Mouse (Mus musculus) midbrain, embryonic 11.5 days (tissue): ENCODE results near the gene Lrrn4cl. TPM values are rescaled to one million over a fixed set of nuclear protein-coding genes. Genes with fewer than 3 reads are reported as not detected.
"Not testable (repeated sequence)": the region's sequence is repeated elsewhere in the genome, so short reads cannot be mapped to it uniquely, and the experiment has no call there.

Experiments used
- ATAC-seq: fragments of 200-750 bp; cut with Nextera tagmentation; 2 replicates; pipeline ENCODE4 v1.8.0; 2017; ENCODE audit warnings: moderate TSS enrichment, moderate library complexity; ENCODE audit not compliant: low FRiP score
- DNase-seq: peaks from one replicate; pipeline ENCODE4 v3.0.0; 2015; ENCODE audit warnings: low spot score; ENCODE audit errors: missing footprints
- H3K27ac ChIP-seq: fragments of 300-500 bp; sonication (generic); 2 replicates; pipeline ENCODE4 v1.5.1; 2014; ENCODE audit warnings: low read depth, low read length
- H3K27me3 ChIP-seq: fragments of 300-500 bp; sonication (generic); 2 replicates; pipeline ENCODE4 v1.6.1; 2014; ENCODE audit warnings: mild to moderate bottlenecking, low read length, moderate library complexity, mixed read lengths; ENCODE audit not compliant: control insufficient read depth, insufficient read depth
- H3K36me3 ChIP-seq: fragments of 300-500 bp; sonication (generic); 2 replicates; pipeline ENCODE4 v1.6.1; 2014; ENCODE audit warnings: mild to moderate bottlenecking, low read length, moderate library complexity, mixed read lengths; ENCODE audit not compliant: control insufficient read depth, insufficient read depth
- H3K4me1 ChIP-seq: fragments of 300-500 bp; sonication (generic); 2 replicates; pipeline ENCODE4 v1.6.1; 2014; ENCODE audit warnings: low read length; ENCODE audit not compliant: control insufficient read depth, insufficient read depth
- H3K4me2 ChIP-seq: fragments of 300-500 bp; sonication (generic); 2 replicates; pipeline ENCODE4 v1.6.1; 2014; ENCODE audit warnings: mild to moderate bottlenecking, moderate library complexity
- H3K4me3 ChIP-seq: fragments of 300-500 bp; sonication (generic); 2 replicates; pipeline ENCODE4 v1.5.1; 2014; ENCODE audit warnings: low read depth, low read length
- H3K9ac ChIP-seq: fragments of 300-500 bp; sonication (generic); 2 replicates; pipeline ENCODE4 v1.6.1; 2014; ENCODE audit warnings: low read length
- H3K9me3 ChIP-seq: fragments of 300-500 bp; sonication (generic); 2 replicates; pipeline ENCODE4 v1.6.1; 2016; ENCODE audit warnings: low read length; ENCODE audit not compliant: control insufficient read depth
- WGBS: fragments of 180-500 bp; shearing (Covaris S2); extraction: QIAGEN DNeasy Blood & Tissue Kit; methylation state at CpG from one replicate; pipeline ENCODE4 v1.1.7; 2014; 5-methylcytosine and 5-hydroxymethylcytosine counted together
- polyA plus RNA-seq: library from polyadenylated mRNA; unstranded; fragments of >200 nt; fragmentation: Nextera tagmentation; extraction: Ambion mirVana; gene quantifications from 2 replicates; pipeline ENCODE4 v1.2.1, GENCODE M21; 2014

Lrrn4cl gene
- polyA plus RNA-seq, 1 experiment from 2014 or later = 0.18 TPM

DNA sequence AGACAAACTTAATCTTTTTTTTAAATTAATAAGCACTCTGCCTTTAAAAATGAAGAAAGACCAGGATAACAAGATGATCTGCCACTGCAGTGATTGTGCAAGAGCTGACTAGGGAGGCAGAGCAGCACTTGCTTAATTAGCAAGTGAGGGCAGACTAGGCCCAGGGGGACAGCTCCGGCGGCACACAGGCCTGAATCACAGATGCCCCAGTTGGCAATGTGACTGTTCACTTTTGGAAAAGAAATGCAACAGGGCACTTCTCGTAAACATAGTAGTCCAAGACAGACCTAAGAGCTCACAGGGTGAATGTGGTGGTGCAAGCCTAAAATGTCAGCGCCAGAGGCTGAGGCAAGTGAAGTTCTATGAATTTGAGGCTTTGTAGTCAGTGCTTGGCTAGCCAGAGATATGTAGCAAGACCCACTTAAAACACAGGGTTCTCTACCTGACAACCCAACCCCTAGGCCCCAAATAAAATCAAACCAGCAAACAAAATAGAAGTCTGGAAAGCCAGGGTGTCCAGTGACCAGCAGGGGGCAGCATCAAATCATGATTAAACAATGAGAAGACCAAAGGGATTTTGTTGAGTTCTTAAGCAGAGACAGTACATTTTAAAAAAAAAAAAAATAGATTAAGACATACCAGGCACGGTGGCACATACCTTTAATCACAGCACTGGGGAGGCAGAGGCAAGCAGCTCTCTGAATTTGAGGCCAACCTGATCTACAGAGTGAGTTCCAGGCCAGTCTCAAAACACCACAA, 6.0 kb upstream of the Lrrn4cl start:
- 71% methylated on average over 5 of the region's 5 CpGs for WGBS

DNA sequence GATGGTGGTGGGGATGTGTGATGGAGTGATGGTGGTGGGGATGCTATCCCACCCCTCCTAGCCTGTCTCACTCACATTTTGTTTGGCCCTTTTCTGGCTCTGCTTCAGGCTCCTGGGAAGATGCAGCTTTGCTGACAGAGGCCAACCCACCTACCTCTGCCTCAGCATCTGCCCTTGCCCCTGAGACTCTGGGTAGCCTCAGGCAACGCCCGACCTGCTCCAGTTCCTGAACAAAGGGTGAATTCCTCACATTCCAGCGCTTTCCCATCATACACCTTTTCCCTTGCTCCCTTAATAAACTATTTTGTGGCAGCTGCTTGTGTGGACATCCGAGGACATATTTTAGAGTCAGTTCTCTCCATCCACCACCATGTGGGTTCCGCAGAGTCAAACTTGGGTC, 2.2 kb upstream of the Lrrn4cl start:
- H3K4me1 ChIP-seq = no peaks in the 10 kb centered on the region
- WGBS = 83% methylated on average over 5 of the region's 5 CpGs
- no peak for ATAC-seq

More for the DNA sequence above, 6.0 kb upstream of the Lrrn4cl start:
- peak; percentile 92 for DNase-seq
- no peak overlapping the region for H3K4me3 ChIP-seq
- no peaks in the 10 kb centered on the region for H3K27me3 ChIP-seq
- H3K4me1 ChIP-seq = peaks cover 14% of the 10 kb centered on the region
- H3K9ac ChIP-seq = no peak overlapping the region
- H3K27ac ChIP-seq = no peak overlapping the region
- H3K9me3 ChIP-seq = no peaks in the 10 kb centered on the region
- ATAC-seq = no peak
- peaks cover 15% of the 10 kb centered on the region for H3K36me3 ChIP-seq
- H3K4me2 ChIP-seq = no peak overlapping the region

GRCm38 (mm10) chr19:8851639-8852038, 1.1 kb downstream of the Lrrn4cl start:
- no peak for ATAC-seq

More for the DNA sequence above, 2.2 kb upstream of the Lrrn4cl start:
- Histone ChIP-seq H3K27me3 (no peaks in the 10 kb centered on the region), H3K9me3 (no peaks in the 10 kb centered on the region), H3K4me2 (no peak overlapping the region), H3K4me3 (no peak overlapping the region), H3K36me3 (peaks cover 15% of the 10 kb centered on the region), H3K9ac (no peak overlapping the region), H3K27ac (no peak overlapping the region)
- no peak for DNase-seq

DNA sequence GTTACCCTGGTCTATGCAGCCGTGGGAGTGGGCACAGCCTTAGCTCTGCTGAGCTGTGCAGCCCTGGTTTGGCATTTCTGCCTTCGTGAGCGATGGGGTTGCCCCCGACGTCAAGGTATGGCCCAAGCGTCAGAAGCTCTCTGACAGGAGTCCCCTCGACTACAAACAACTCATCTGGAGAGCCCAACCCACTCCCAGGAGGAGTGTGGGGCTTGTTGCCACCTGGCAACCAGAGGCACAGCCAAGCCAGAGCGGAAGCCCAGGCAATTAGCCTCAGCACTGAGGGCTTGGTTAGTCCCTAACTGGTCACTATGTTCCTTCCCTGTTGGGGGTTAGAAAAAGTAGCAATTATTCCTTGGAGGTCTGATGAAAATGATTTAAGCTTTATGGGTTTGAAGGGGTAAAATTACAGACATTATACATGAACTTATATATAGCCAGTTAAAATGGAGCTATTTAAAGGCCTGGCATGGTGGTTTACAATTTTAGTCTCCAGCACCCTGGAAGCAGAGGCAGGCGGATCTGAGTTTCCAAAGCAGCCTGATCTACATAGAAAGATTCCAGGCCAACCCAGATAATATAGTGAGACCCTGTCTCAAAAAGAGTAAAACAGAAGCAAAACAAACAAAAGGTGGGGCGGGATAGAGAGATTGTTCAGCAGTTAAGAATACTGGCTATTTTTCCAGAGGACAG, 1.8 kb downstream of the Lrrn4cl start:
- no peak for ATAC-seq
- 60% methylated on average over 10 of the region's 10 CpGs for WGBS

More at GRCm38 (mm10) chr19:8851639-8852038, 1.1 kb downstream of the Lrrn4cl start:
- Histone ChIP-seq H3K27ac (no peak overlapping the region), H3K9ac (no peak overlapping the region), H3K4me3 (no peak overlapping the region), H3K9me3 (no peaks in the 10 kb centered on the region), H3K27me3 (no peaks in the 10 kb centered on the region), H3K4me2 (no peak overlapping the region), H3K4me1 (no peaks in the 10 kb centered on the region), H3K36me3 (peaks cover 10% of the 10 kb centered on the region)
- DNase-seq = no peak
- 59% methylated on average over 7 of the region's 7 CpGs for WGBS

GRCm38 (mm10) chr19:8853117-8853516, 2.5 kb downstream of the Lrrn4cl start:
- WGBS = 84% methylated on average over 3 of the region's 3 CpGs
- Histone ChIP-seq H3K27me3 (no peaks in the 10 kb centered on the region), H3K27ac (no peak overlapping the region), H3K4me1 (no peaks in the 10 kb centered on the region), H3K4me2 (no peak overlapping the region), H3K9me3 (no peaks in the 10 kb centered on the region), H3K9ac (no peak overlapping the region), H3K4me3 (no peak overlapping the region), H3K36me3 (peaks cover 3% of the 10 kb centered on the region)
- ATAC-seq (no peak), DNase-seq (no peak)

More for the DNA sequence above, 1.8 kb downstream of the Lrrn4cl start:
- H3K9ac ChIP-seq = no peak overlapping the region
- no peak for DNase-seq
- no peaks in the 10 kb centered on the region for H3K4me1 ChIP-seq
- H3K4me3 ChIP-seq = no peak overlapping the region
- H3K9me3 ChIP-seq = no peaks in the 10 kb centered on the region
- peaks cover 6% of the 10 kb centered on the region for H3K36me3 ChIP-seq
- no peaks in the 10 kb centered on the region for H3K27me3 ChIP-seq
- H3K4me2 ChIP-seq = no peak overlapping the region
- H3K27ac ChIP-seq = no peak overlapping the region

DNA sequence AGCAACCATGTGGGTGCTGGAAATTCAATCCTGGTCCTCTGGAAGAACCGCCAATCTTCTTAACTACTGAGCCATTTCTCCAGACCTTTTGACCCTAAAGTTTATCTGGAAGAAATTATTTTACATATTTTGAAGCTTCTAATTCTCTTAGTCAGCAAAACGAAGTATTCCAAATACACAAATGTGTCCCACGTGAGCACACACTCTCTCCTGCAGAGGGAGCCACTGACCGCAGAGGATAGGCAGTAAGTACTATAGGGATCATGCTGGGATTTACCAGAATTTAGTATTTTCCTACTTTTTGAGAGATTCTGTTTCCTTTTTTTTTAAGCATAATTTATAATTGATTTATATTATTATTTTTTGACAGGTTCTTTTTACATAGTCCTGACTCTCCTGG, 7.1 kb downstream of the Lrrn4cl start:
- Histone ChIP-seq H3K27ac (no peak overlapping the region), H3K9me3 (no peaks in the 10 kb centered on the region), H3K4me3 (no peak overlapping the region), H3K4me1 (no peaks in the 10 kb centered on the region), H3K27me3 (no peaks in the 10 kb centered on the region), H3K9ac (no peak overlapping the region), H3K4me2 (no peak overlapping the region), H3K36me3 (no peaks in the 10 kb centered on the region)
- peak; percentile 88 for DNase-seq
- WGBS = 47% methylated on average over 4 of the region's 4 CpGs
- no peak for ATAC-seq

- Histone ChIP-seq H3K27ac (no peak overlapping the region), H3K4me1 (no peaks in the 10 kb centered on the region), H3K9me3 (no peaks in the 10 kb centered on the region), H3K36me3 (no peaks in the 10 kb centered on the region), H3K4me3 (no peak overlapping the region), H3K9ac (no peak overlapping the region), H3K27me3 (no peaks in the 10 kb centered on the region), H3K4me2 (no peak overlapping the region)
- 16% methylated on average over 1 of the region's 1 CpGs for whole genome bisulfite sequencing
- DNase-seq (no peak), ATAC-seq (no peak)
Measured at GRCm38 (mm10) chr19:8859018-8859417, 8.4 kb downstream of the Lrrn4cl start.

GRCm38 (mm10) chr19:8864265-8864664, 13.7 kb downstream of the Lrrn4cl start:
- H3K4me2 ChIP-seq = no peak overlapping the region
- DNase-seq = no peak
- H3K9me3 ChIP-seq = no peaks in the 10 kb centered on the region
- H3K9ac ChIP-seq = no peak overlapping the region
- no peak overlapping the region for H3K27ac ChIP-seq
- H3K27me3 ChIP-seq = no peaks in the 10 kb centered on the region
- no peaks in the 10 kb centered on the region for H3K36me3 ChIP-seq
- no peak overlapping the region for H3K4me3 ChIP-seq
- no peak for ATAC-seq
- WGBS = 83% methylated on average over 6 of the region's 6 CpGs
- no peaks in the 10 kb centered on the region for H3K4me1 ChIP-seq

DNA sequence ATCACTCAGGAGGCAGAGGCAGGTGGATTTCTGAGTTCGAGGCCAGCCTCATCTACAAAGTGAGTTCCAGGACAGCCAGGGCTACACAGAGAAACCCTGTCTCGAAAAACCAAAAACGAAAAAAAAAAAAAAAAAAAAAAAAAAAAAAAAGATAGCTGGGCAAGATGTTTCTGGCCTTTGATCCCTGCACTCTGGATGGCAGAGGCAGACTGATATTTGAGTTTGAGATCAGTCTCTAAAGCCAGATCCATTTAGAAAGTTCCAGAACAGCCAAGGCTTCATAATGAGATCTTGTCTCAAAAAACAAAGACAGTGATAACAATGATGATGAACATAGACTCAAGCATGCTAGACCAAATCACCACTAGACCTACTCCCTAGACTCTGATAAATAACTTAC, 19.8 kb downstream of the Lrrn4cl start:
- H3K4me1 ChIP-seq, H3K27ac ChIP-seq, H3K27me3 ChIP-seq, H3K9ac ChIP-seq, ATAC-seq, H3K4me2 ChIP-seq, DNase-seq, H3K36me3 ChIP-seq, H3K9me3 ChIP-seq: not testable (repeated sequence)
- H3K4me3 ChIP-seq = peak overlapping the region; percentile 98; the same call in 1 of the 2 replicates
- 77% methylated on average over 3 of the region's 3 CpGs for WGBS
